Mouse (Mus musculus): Measurements from ENCODE around the gene Mical3. TPM values are rescaled to one million over a fixed set of nuclear protein-coding genes. Genes with fewer than 3 reads are reported as not detected.

Mical3 gene
- total RNA-seq, 2 experiments from 2014 or later = 95.3 to 96.0 TPM

DNA sequence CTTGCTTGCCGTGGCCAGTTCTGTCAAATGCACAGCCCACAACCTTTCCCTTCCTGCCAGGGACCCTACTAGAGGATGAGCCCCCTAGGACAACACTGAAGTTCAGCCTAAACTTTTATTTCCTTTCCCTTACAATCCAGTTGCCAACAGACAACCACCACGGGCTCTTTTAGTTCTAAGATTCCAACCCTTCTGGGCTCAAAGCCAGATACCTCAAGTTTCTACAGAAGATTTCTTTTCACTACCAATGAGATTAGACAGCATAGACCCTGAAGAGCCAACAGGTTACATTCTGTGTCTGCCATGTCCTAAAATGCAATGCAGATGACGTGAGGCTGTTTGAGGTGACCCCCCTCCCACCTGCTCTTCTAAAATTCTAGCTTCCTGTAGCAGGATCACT lies 75.3 kb downstream of the Mical3 start:
- no peak for DNase-seq (ENCODE audit: low spot score in 2 of 2)

DNA sequence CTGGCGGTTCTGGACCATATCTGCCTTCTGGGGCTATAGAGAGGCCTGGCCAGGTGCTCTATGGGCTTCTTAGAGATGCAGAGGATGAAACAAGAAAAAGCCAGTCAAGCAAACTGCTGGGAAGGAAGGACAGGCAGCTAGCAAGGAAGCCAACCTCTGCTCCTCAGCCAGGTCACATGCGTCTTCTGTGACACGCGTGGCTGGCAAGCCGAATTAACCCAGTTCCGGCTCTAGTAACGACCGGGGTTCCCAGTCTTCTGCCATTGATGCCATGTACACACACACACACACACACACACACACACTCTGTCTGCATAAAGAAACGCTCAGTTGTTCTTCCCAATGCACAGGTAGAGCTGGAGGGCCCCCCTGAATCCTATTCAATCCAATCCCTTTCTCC lies 75.9 kb downstream of the Mical3 start:
- no peak for DNase-seq (ENCODE audit: low spot score in 2 of 2)

DNA sequence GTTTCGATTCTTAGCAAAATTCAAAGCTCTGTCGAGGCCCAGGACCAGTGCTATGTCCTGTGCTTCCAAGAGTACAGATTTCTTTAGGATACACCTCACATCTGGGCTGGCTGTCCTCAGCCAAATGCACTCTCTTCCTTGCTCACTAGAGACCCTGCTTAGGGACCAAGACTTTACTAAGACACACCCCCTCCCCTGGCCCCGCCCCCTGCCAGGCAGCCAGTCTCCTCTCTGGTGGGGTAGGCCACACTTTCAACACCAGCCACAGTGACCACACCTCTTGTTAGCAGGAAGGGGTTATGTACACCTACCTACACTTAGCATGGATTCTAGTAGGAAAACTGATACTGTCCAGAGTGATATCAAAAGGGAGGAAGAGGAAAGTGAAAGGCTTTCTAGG lies 76.5 kb downstream of the Mical3 start:
- no peak for DNase-seq (ENCODE audit: low spot score in 2 of 2)

DNA sequence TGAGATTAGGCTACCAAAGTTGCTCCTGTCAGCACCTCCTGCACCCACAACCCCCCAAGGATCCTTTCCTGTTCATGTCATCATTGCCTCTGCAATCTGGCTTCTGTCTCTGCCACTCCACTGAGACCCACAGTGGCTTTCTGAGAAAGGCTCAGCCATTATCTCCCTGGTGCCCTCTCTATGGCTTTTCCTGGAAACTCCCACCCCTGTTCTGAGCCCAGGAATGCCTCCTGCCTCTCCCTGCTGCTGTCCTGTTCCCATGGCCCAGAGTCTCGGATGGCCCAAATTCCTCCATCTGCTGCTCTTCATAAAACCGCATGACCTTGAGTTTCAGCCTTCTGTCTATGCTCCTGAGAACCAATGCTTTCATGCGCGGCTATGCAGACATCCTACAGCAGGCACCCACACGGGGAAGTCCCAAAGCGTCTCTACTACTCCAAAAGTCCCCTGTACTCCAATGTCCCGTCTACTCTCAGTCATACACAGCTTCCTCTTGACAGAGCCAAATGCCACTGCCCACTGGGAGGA lies 77.2 kb downstream of the Mical3 start:
- no peak for DNase-seq (ENCODE audit: low spot score in 2 of 2)

DNA sequence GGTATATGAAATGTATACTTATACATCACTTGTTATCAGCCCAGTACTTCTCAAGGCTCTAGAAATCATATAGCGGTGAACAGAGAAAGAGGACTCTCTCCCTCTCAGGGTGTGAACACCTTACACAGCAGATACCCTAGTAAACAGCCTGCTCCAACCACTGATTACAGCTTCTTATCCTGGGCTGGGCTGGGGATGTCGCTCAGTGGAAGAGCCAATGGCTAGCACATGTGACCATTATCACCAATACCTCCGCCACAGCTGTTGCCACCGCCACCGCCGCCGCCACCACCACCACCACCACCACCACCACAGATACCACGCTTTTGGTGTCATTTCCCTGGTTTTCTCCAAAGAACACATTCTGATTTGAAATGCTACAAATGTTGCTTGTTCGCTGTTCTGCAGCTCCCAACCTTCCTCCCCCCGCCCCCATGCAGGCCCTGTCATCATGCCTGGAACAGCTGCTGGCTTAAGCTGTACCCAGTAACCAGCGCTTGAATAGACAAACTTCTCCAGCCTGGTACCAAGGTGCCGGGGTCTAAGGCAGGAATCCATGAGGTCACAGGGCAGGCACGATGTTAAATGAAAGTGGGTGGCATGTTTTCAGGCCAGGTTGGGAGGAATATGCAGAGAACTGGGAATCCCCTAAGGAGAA lies 78.7 kb downstream of the Mical3 start:
- no peak for DNase-seq (ENCODE audit: low spot score in 2 of 2)

DNA sequence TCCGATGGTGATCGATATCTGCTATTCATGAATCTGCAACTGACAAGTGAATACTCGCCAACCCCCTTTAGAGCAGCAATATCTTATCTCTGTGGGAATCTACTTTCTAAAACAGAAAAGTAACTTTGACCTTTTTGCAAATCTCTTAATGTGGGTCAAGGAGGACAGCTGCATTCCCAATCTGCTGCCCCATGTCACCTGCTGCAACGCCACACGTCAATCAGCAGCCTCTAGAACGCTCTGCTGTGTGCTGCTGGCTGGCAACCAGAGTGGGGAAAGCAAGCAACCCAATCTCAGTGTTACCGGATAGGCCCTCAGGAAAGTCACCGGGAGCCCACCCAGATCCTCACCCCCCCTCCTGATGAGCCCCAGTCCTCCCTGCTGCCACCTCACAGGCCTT lies 79.4 kb downstream of the Mical3 start:
- DNase-seq (ENCODE audit: low spot score in 2 of 2) = no peak

DNA sequence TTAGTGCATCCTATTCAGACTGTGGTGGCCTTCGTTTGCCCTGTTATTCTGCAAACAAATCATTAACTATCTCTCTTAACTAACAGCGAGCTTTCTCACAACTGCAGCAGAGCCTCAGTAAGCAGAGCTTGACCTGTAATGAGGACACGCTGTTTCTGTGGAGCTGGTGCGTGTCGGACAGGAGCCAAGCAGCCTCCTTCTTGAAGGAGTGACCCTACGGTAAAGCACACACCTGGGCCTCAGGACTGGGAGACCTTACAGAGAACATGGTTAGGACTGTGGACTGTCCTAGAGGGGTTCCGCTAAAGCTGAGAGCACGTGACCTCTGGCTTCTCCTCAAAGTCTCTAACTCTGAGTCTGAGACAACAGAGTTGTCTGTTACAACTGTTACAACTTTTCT lies 82.1 kb downstream of the Mical3 start:
- DNase-seq (ENCODE audit: low spot score in 2 of 2) = no peak

DNA sequence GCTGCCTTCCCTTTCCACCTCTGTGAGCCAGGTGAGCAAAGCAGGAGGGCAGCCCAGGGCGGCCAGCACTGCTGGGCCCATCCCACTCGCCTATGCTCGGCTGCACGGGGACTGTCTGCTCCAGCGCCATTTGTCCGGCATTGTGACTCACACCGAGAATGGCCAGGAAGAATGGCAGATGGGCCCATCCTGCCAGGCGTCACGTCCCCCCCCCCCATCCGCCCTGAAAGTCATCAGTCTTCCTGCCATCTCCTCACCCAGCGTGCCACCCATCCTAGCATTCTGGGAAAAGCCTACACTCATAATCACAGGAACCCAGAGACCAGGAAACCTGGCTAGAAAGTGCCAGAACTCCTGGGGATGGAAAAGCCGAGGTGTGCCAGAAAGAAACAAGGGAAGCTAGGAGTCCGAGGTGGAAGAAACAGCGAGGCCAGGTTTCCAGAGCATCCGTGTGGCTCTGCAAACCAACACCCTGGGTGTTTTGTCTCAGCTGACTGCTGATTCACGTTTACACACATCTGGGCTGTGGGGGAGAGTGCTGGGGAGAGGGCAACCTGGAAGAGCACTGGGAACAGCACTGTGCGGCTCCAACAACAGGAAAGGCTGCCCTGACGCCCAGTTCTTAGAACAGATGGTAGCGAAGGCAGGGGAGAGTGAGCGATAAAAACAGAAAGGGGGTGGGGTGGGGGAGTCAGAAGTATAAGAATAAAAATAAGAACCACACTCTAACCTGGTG lies 85.3 kb downstream of the Mical3 start:
- no peak for DNase-seq (ENCODE audit: low spot score in 2 of 2)

DNA sequence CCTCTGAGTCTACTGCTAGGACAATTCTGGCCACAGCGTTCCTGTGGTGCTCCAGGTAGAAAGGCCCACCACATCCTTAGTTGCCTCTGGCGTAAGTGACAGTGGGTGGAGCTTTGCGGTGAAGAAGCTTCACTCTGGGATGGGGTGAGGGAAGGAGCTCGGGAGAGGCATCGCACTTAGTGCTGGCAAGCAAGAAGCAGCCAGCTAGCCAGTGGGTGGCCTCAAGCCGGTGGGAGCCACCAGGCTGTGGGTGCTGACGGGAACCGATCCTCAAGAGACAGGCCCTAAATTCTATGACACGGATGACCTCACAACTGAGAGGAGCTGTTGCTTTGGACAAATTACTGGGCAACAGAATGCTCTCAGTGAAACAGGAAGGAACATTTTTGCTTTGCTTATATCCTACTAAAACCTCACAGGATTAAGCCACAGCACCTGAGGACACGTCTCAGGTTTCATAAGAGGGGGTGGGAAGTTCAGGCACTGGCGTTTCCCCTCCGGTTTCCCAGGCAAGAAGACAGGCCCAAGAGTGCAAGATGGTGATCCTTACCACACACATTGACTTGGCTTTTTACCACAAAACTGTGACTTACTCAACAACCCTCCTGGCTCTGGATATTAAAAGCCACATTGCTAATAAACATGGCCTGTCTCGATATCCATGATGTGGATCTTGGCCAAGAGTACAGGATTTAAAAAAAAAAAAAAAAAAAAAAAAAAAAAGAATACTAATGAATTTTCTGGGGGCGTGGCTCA lies 87.2 kb downstream of the Mical3 start:
- DNase-seq (ENCODE audit: low spot score in 2 of 2) = no peak

DNA sequence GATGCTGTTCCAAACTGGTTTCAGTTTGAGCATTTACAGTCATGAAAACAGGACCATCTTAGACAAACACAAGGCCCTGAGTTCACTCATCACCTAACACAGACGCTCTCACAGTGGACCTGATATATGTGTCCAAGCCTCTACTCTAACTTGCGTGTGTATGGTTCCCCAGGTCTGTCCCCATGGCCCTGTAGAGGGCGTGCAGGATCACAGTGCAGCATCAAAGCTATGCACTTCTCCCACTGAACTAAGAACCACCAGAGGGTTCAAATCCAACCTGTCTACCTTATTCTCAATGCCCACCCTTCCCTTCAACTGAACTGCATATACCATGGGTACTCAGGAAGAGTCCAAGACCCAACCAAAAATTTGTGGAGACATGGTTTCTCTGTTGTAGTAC lies 91.1 kb downstream of the Mical3 start:
- DNase-seq (ENCODE audit: low spot score in 2 of 2) = no peak

DNA sequence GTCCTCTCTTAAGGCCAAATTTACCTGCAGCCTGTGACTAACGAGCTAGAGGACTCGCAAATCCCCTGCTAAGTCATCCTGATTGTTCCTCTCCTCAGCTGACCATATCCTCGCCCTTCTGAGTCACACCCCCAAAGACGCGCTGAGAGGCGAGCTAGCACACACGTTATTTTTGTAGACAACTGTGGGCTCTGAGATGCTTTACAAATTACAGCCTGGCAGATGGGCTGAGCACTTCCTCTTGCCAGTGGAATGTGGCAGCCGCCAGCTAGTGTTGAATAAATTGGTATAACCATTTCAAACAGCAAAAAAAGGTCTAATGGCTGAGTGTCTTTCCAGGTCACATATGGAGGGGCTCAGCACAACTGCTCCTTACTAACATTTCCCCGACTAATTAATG lies 91.5 kb downstream of the Mical3 start:
- peak; percentile 51 to 73 for DNase-seq (ENCODE audit: low spot score in 2 of 2)

DNA sequence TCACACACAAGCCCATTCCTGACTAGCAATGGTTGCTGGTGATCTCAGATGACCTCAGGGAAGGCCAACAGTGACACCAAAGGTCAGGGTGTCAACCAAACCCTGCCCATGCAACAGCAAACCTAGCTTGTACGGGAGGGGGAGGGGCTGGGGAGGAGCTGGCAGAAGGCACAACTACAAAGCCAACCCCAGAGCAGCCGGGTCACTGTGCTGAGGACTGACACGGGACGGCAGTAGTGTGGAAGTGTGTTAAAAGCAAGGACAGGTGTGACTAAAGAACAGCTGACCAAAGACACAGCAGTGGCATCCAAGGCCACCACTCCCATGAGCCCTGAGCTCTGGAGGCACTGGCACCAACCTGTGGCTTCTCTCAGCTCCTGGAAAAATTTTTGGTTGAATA lies 93.7 kb downstream of the Mical3 start:
- no peak for DNase-seq (ENCODE audit: low spot score in 2 of 2)

DNA sequence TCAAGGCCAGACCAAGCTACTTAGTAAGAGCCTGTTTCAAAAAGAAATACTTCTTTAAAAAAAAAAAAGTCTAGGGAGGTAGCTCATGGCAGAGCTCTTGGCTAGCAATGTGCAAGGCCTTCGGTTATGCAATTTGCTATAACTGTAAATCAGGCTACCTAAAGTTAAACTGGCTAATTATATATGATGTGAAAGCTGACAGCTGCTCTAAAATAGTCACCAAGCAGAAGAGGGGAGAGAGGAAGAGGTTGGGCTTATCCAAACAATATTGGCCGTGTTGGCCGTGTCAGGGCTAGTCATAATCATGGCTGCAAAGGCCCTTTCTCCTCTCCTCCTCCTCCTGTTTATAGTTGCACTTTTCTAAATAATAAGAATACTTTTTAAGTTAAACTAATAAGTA lies 94.9 kb downstream of the Mical3 start:
- DNase-seq (ENCODE audit: low spot score in 2 of 2) = no peak

DNA sequence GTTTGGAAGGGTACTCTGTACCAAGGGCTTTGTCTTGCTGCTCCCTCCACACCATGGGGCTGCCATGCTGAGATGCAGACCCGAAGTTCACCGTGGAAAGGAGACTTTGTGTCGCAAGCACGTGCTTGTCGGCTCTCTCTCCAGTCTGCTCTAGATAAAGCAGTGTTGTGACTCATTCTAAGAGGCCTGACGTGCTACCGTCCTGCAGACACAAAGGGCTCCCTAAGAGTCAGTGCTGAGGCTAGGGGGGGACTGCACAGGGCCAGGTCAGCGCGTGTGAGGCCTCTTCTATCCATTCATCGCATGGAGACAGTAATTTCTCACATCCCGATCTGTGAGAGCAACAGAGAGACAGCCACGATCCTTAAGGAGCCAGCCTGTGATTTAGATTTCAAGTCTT lies 95.5 kb downstream of the Mical3 start:
- DNase-seq (ENCODE audit: low spot score in 2 of 2) = no peak

DNA sequence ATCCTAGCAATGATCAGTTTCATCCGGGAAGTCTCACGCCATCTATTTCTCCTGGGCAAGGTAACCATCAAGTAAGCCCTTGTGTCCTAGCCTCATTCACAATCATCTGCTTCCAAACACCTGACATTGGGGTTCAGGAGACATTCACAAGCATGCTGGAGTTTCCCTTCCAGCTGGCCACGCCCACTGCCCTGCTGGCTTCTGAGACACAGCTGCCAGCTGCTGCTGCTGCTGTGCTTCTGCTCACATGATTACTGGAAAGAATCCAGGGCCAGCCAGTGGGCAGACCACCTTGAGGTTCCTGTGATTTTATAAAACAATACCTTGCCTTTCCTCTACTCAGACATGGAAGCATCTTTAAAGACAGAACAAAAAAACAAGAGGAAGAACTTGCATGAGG lies 97.5 kb downstream of the Mical3 start:
- DNase-seq (ENCODE audit: low spot score in 2 of 2) = no peak

DNA sequence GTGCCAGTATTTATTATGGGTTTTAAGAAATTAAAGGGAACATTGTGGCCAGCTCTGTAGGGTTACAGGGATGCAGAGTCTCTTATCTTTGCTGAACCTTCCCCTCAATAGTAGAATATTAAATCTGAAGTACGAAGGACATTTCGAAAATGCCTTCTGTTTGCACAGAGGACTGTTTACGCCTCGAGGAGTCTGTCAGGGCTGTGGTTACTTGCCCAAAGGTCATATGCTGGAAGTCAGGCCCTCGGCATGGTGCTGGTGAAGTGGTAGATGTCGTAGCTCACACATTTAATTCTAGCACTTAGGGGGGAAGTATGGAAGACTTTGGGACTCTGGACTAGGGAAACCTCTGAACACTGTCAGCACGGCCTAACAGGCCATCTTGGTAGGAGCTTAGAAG lies 99.4 kb downstream of the Mical3 start:
- DNase-seq (ENCODE audit: low spot score in 2 of 2) = no peak

DNA sequence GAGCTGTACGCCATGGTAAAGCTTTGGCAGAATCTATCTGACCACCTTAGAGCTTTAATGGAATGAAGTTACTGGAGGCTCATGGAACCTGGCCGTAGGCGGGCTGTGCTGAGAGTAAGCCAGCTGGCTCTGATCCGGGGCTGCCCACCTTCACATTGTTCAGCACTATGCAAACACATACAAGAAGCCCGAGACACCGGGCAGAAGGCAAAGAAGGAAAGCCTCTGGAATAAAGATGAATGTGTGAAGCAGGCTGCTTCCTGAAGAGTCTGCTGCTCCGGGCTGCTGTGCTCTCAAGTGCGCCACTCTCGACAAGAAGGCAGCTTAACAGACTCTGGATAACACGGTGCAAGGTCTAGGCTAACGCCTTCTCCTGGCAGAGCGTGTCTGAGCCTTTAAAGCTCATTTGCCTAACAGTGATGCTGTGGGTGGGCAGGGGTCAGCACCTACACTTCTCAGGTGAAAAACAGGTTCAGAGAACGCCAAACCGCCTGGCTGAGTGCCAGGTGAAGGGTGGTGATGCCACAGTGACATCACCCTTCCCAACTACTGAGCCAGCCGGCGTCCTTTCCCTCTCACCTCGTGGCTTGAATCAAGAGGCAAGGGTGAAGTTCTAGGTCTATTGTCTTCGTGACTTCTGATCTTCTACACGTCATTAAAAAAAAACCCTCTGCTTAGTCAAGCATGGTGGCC lies 100.8 kb downstream of the Mical3 start:
- DNase-seq (ENCODE audit: low spot score in 2 of 2) = no peak

DNA sequence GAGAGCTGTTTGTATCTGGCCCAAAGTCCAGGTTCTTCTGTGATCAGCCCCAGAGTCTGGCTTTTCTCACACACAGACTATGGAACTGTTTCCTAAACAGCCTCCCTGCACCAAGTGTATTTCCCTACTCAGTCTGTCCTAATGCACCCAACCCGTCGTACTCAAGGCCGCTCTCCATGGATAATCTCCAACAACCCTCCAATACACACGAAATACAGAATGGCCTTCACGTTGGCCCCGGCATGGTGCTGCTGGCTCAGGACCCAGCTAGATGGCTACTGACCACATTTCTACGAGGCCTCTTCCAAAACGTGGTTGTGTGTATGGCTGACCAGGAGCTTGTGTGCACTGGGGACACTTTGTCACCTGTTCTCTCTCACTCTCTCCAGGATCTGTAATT lies 102.3 kb downstream of the Mical3 start:
- no peak for DNase-seq (ENCODE audit: low spot score in 2 of 2)

DNA sequence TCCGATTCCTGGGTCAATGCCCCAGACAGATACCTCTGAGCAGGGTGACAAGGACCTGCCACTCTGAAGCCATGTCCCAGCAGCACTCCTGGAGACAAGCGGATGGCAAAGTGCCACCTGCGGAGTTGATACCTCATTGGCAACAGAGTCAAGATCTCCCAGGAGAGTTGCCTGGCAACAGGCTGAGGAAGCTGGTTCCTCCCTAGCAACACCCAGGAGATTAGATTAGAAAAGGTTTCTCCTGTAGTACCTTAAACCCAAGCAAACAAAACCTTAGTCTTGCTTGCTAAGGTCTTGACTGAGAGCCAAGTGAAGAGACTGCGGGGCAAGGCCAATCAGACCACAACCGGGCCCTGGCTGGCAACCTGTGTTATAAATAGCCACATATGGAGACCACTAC lies 103.5 kb downstream of the Mical3 start:
- DNase-seq (ENCODE audit: low spot score in 2 of 2) = peak in 1 of 2 experiments; percentile 41

DNA sequence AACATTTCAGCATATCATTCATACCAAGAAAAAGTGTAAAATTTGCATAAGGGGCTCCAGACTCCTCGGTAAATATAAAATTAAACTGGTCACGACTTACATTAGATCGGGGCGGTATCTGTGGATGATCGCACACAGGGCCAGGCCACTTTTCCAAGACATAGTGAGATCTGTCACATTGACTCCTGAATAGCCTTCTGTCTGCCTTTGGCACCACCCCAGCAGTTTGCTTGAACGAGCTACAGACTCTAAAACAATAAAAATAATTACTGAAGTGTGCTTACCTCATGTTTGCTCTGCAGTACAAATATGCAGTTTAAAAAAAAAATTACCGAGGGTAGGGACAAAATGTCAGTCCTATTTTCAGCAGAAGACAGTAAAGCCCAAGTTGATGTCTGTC lies 103.9 kb downstream of the Mical3 start:
- DNase-seq (ENCODE audit: low spot score in 2 of 2) = peak in 1 of 2 experiments; percentile 41

DNA sequence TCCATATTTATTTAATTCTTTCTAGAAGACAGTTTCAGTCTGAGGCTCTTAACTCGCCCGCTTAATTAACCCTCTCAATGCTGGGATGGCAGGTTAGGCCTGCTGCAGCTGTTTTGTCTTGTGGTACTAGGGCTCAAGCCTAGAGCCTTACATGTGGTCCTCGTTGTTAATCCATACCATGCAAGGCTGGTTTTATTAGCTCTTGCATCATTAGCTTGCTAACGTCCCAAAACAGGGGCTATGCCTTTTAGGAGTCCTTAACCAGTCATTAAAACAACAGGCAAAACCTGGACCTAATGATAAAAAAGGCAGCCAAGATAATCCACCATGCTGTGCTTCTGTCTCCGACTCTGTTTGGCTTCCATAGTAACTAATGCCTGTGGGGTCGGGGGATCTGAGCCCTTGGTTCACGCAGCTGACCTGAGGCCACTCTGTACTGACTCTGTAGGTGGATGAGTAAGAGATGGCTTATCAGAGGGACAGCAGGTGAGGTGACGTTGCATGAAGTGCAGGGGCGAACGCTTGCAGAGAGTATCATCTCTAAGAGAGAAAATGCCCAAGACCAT lies 104.7 kb downstream of the Mical3 start:
- no peak for DNase-seq (ENCODE audit: low spot score in 2 of 2)
